Mouse (Mus musculus) fat pad, adult 2 months (tissue): ENCODE results near the gene Cdc25b.
A peak's percentile ranks its signal among the peaks of the same experiment; 100 is the strongest.
"Not testable (repeated sequence)": the region's sequence is repeated elsewhere in the genome, so short reads cannot be mapped to it uniquely, and the experiment has no call there.

Source experiments
- DNase-seq: peaks from one replicate; pipeline ENCODE4 v3.0.0-alpha.2; 2011; ENCODE audit warnings: low read depth, low spot score; ENCODE audit errors: extremely low read depth

Cdc25b gene

DNA sequence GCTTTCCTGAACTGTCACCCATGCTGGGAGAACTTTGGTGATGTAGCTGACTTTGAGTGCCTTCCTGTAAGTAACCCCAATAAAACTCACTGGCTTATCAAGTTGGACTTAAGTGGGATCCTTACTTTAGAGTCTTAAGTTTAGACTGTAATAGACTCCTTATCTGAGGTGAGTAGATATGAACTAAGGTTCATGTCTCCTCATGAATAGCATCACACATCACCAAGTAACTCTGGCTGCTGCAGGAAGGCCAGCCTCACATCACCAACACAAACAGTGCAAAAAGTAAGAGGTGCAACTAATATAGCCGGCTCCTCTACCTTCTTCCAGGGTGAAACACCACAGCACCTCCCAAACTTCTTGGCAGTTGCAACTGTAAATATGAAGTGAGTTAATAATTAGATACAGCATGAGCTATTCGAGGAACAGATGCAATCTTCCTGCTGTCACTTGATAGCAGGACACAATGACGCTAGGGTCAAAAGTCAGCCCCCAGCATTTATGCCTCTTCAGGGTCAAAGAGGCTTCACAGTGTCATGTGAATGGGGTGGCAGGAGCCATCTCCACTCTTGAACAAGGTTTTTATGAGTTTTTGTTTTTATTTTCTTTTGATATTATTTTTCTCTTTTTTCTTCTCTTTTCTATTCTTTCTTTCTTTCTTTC lies 35.2 kb downstream of the Cdc25b start:
- DNase-seq = no peak

DNA sequence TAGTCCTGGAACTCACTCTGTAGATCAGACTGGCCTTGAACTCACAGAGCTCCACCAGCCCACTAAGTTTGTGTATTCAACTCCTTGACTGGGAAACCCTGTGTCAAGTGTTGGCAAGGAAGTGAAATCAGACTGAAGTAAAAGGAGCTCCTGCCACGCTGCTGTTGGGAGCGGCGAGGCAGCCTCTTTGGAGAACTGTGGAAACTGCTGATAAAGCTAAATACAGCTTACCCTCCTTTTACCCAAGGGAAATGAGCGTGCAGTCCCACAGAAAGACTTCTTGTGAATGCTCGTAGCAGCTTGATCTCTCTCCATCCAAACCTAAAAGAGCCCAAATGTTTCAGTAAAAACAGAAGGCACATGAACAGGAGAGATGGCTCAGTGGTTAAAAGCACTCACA lies 35.8 kb downstream of the Cdc25b start:
- DNase-seq = no peak

DNA sequence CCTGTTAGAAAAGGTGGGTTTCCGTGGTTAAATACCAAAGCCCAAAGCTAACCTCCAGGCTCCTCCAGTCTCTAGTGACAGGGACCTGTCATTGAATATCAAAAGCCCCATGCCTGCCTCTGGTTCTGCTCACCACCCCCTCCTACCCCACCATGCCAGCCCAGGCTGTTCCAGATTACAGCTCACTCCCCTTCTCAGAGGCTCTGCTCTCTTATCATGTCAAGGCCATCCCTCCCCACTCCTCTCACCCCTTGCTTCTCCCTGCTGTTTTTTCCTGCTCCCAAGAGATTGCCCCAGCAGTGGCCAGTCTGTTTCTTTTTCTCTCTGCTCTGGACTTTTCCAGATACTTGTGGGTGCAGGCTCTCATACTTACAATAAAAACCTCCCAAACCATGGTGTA lies 36.8 kb downstream of the Cdc25b start:
- no peak for DNase-seq

DNA sequence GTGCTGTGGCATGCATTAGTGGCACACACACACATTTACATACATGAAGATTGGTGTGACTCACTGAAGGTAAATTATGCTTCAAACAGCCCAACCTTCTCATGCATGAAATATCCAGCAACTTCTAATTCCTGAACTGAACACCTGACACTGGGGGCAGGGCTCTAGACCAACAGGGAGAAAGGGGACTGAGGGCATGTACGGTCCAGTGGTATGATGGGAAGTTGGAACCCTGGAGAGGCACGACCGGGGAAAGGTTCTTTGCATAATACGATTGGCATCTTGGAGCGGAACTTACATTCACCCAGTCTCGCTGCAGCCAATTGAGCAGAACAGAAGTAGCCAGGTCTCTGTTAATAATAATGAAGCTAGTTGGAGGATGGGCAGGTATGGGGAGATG lies 38.4 kb downstream of the Cdc25b start:
- no peak for DNase-seq

GRCm38 (mm10) chr2:131226669-131227068 lies 39.9 kb downstream of the Cdc25b start:
- DNase-seq = not testable (repeated sequence)

DNA sequence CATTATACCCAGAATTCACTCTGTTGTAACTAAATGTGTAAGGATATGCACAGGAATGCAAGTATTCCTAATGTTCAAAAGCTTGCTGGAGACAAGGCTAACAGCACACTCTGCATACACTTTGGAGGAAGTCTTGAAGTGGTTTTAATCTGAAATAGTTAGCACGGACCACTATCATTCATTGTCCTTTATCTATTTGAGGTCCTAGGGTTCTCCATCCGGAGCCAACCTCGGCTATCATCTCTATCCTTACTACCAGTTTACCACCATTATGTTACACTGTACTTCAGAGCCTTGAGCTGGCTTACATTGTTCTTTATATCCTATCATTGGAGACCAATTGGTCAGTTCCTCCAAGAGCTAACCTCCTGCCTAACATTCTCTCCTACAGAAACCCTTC lies 40.5 kb downstream of the Cdc25b start:
- no peak for DNase-seq

DNA sequence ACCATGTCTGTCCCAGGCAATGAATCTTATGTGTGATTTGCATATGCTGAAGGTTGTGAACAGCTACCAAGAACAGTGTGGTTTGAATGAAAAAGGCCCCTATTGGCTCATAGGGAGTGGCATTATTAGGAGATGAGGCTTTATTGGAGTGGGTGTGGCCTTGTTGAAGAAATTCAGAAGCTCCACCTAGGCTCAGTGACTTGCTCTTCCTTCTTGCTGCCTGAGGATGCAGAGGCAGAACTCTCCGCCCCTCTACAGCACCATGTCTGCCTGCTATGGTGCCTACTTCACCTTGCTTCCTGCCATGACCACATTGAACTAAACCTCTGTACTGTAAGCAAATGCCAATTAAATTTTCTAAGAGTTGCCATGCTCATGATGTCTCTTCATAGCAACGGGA lies 45.8 kb downstream of the Cdc25b start:
- DNase-seq = no peak

GRCm38 (mm10) chr2:131233307-131234126 lies 46.8 kb downstream of the Cdc25b start, which contains the start of gene Mavs:
Mavs (plus strand) TSS chr2:131234063.
- peak; percentile 73 for DNase-seq

- no peak for DNase-seq
Measured at GRCm38 (mm10) chr2:131234127-131234650, 47.4 kb downstream of the Cdc25b start.

DNA sequence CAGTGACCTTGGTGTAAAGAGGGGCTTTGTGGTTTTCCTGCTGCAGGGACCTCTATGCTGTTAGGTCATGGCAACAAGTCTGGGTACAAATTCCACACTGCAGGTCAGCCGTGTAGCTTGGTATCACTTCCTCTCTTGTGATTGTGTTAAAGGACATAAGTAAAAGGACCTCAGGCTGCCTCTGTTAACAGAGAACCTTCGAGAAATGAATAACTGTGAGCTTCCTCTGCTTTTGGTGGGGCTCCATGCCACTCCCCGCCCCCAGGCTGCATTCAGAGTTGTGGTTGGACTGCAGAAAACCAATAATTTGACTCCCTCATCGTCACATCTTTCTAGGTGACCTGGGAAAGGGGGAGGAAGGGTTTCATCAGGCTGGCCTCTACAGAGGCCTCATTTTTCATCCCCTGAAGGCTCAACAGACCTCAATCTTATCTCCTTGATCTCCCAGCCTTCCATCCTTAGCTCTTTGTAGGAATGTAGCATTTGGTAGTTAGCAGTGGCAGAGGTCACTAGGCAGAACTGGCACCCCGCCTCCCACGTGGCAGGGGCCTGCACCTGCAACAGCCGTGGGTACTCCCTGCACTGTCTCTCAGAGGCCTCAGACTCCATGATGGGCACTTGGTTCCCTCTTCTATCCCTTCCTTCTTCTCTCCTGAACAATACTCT lies 48.4 kb downstream of the Cdc25b start:
- no peak for DNase-seq

GRCm38 (mm10) chr2:131242180-131242579 lies 55.4 kb downstream of the Cdc25b start:
- DNase-seq = no peak

- DNase-seq = no peak
Measured at GRCm38 (mm10) chr2:131242929-131243328, 56.2 kb downstream of the Cdc25b start.
